Mouse (Mus musculus) brain, embryonic 14.5 days (tissue): Measurements from ENCODE around the gene Pank3.

Experiments used
- CTCF ChIP-seq: fragments of 200-500 bp; IDR thresholded peaks from 2 replicates; pipeline ENCODE4 v1.5.1; 2012; ENCODE audit warnings: inconsistent platforms, mild to moderate bottlenecking, moderate library complexity, borderline replicate concordance; ENCODE audit not compliant: insufficient read depth, insufficient read length; ENCODE audit errors: extremely low read depth
- POLR2A ChIP-seq: fragments of 200-500 bp; IDR thresholded peaks from 2 replicates; pipeline ENCODE4 v1.6.1; 2012; ENCODE audit warnings: mild to moderate bottlenecking, inconsistent platforms, borderline replicate concordance; ENCODE audit not compliant: poor library complexity, insufficient read depth, insufficient read length, severe bottlenecking; ENCODE audit errors: extremely low read depth

GRCm38 (mm10) chr11:35837156-35838126 lies 68.2 kb downstream of the Pank3 start:
- TF ChIP-seq POLR2A, result no peak
- no peak for TF ChIP-seq CTCF
